In genomic region chr8:91805254-91805671, GRCm38 (mm10) we compare ENCODE assay signal across 8 mouse cellular contexts. TPM values are rescaled to one million over a fixed set of nuclear protein-coding genes. Genes with fewer than 3 reads are reported as not detected.
DNase-seq lines count a peak whose midpoint lies in the region; ATAC-seq and TF ChIP-seq lines count a peak whose summit lies in the region.

No protein-coding gene starts in this region.

- H3K4me3 ChIP-seq in gastrocnemius, adult 2 months, result peak overlapping the region; percentile 58
- peak overlapping the region; percentile 41 for H3K4me3 ChIP-seq in embryonic facial prominence, embryonic 13.5 days
- peak overlapping the region; percentile 23 for H3K4me3 ChIP-seq in hindbrain, embryonic 14.5 days (replicated peaks; ENCODE audit: low read length)
- H3K4me3 ChIP-seq in liver, embryonic 13.5 days (replicated peaks), result peak overlapping the region; percentile 21
- H3K4me3 ChIP-seq in neural tube, embryonic 15.5 days (replicated peaks), result peak overlapping the region; percentile 16; the same call in 1 of the 2 replicates

- H3K4me1 ChIP-seq in embryonic facial prominence, embryonic 13.5 days, result peaks cover 61% of the 10 kb centered on the region
- H3K4me1 ChIP-seq in hindbrain, embryonic 14.5 days (replicated peaks; ENCODE audit: control insufficient read depth, insufficient read depth, low read length), result peaks cover 29% of the 10 kb centered on the region; the same call in 1 of the 2 replicates
- peaks cover 27% of the 10 kb centered on the region for H3K4me1 ChIP-seq in liver, embryonic 13.5 days (replicated peaks)
- peaks cover 47% of the 10 kb centered on the region for H3K4me1 ChIP-seq in neural tube, embryonic 15.5 days

- intact Hi-C loops in gastrocnemius, adult 2 months (cut with DNase I), result no loop called here

- H3K9ac ChIP-seq in embryonic facial prominence, embryonic 13.5 days, result peak overlapping the region; percentile 71
- H3K9ac ChIP-seq in hindbrain, embryonic 14.5 days, result peak overlapping the region; percentile 47
- H3K9ac ChIP-seq in liver, embryonic 13.5 days, result no peak overlapping the region
- no peak overlapping the region for H3K9ac ChIP-seq in neural tube, embryonic 15.5 days (replicated peaks)

- ATAC-seq in embryonic facial prominence, embryonic 13.5 days (ENCODE audit: insufficient number of reproducible peaks, insufficient read depth, low FRiP score, low TSS enrichment, low read depth), result no peak
- ATAC-seq in hindbrain, embryonic 14.5 days (ENCODE audit: low FRiP score), result no peak
- ATAC-seq in liver, embryonic 13.5 days (ENCODE audit: low read depth), result no peak
- ATAC-seq in neural tube, embryonic 15.5 days (ENCODE audit: low FRiP score), result no peak

- TF ChIP-seq CTCF in gastrocnemius, adult 2 months (IDR thresholded peaks at IDR 0.05), result no peak

- H3K9me3 ChIP-seq in embryonic facial prominence, embryonic 13.5 days, result no peaks in the 10 kb centered on the region
- no peaks in the 10 kb centered on the region for H3K9me3 ChIP-seq in hindbrain, embryonic 14.5 days (ENCODE audit: control insufficient read depth, low read length)
- no peaks in the 10 kb centered on the region for H3K9me3 ChIP-seq in liver, embryonic 13.5 days (replicated peaks)
- no peaks in the 10 kb centered on the region for H3K9me3 ChIP-seq in neural tube, embryonic 15.5 days (replicated peaks)

- peak overlapping the region; percentile 70 for H3K4me2 ChIP-seq in embryonic facial prominence, embryonic 13.5 days
- H3K4me2 ChIP-seq in hindbrain, embryonic 14.5 days (replicated peaks), result peak overlapping the region; percentile 73
- H3K4me2 ChIP-seq in liver, embryonic 13.5 days, result peak overlapping the region; percentile 33
- peak overlapping the region; percentile 48 for H3K4me2 ChIP-seq in neural tube, embryonic 15.5 days

- H3K27me3 ChIP-seq in embryonic facial prominence, embryonic 13.5 days, result peaks cover 82% of the 10 kb centered on the region
- H3K27me3 ChIP-seq in hindbrain, embryonic 14.5 days (ENCODE audit: control insufficient read depth, insufficient read depth, low read length), result peaks cover 43% of the 10 kb centered on the region
- H3K27me3 ChIP-seq in liver, embryonic 13.5 days, result peaks cover 94% of the 10 kb centered on the region
- H3K27me3 ChIP-seq in neural tube, embryonic 15.5 days (replicated peaks), result peaks cover 74% of the 10 kb centered on the region

- H3K36me3 ChIP-seq in embryonic facial prominence, embryonic 13.5 days, result no peaks in the 10 kb centered on the region
- no peaks in the 10 kb centered on the region for H3K36me3 ChIP-seq in hindbrain, embryonic 14.5 days (replicated peaks; ENCODE audit: control insufficient read depth, insufficient read depth)
- H3K36me3 ChIP-seq in liver, embryonic 13.5 days, result no peaks in the 10 kb centered on the region
- H3K36me3 ChIP-seq in neural tube, embryonic 15.5 days, result no peaks in the 10 kb centered on the region

- peak; percentile 46 for DNase-seq in gastrocnemius, adult 2 months
- no peak for DNase-seq in gastrocnemius, adult 18-20 months (ENCODE audit: low spot score)
- DNase-seq in hindbrain, embryonic 14.5 days (ENCODE audit: low spot score), result no peak
- no peak for DNase-seq in liver, embryonic 13.5 days
- no peak for DNase-seq in layer of hippocampus, postnatal 25 days (ENCODE audit: extremely low spot score in 1 of 2, low spot score in 1 of 2)
- DNase-seq in adipocyte (ENCODE audit: low spot score), result no peak

- no peak overlapping the region for H3K27ac ChIP-seq in gastrocnemius, adult 2 months
- peak overlapping the region; percentile 39; the same call in 1 of the 2 replicates for H3K27ac ChIP-seq in embryonic facial prominence, embryonic 13.5 days
- H3K27ac ChIP-seq in hindbrain, embryonic 14.5 days, result peak overlapping the region; percentile 62
- no peak overlapping the region for H3K27ac ChIP-seq in liver, embryonic 13.5 days
- no peak overlapping the region for H3K27ac ChIP-seq in neural tube, embryonic 15.5 days (replicated peaks)

- WGBS in embryonic facial prominence, embryonic 13.5 days, result 2% methylated on average over 32 of the region's 32 CpGs
- WGBS in hindbrain, embryonic 14.5 days, result under 1% methylated on average over 32 of the region's 32 CpGs
- under 1% methylated on average over 32 of the region's 32 CpGs for WGBS in liver, embryonic 13.5 days (ENCODE audit: insufficient replicate concordance)
- WGBS in neural tube, embryonic 15.5 days, result 1% methylated on average over 32 of the region's 32 CpGs

RNA-seq across cellular contexts. Expression of gene Irx3, which starts 3.4 kb away (rescaled TPM):
- total RNA-seq in gastrocnemius, adult 2 months (2021), result 1 to 10 TPM; 1.4 to 4.2 TPM
- total RNA-seq in gastrocnemius, adult 18-20 months (2021), result 1 to 10 TPM; 4.5 TPM
- 23.0 and 32.6 TPM in 2 replicates for polyA plus RNA-seq in embryonic facial prominence, embryonic 13.5 days (2015; fragmentation: Nextera tagmentation; extraction: Ambion mirVana)
- 10.4 and 12.9 TPM in 2 replicates for polyA plus RNA-seq in hindbrain, embryonic 14.5 days (2014; fragmentation: Nextera tagmentation; extraction: Ambion mirVana)
- 0.06 and 0.15 TPM in 2 replicates for polyA plus RNA-seq in liver, embryonic 13.5 days (2015; fragmentation: Nextera tagmentation; extraction: Ambion mirVana)
- polyA plus RNA-seq in neural tube, embryonic 15.5 days (2015; fragmentation: Nextera tagmentation; extraction: Ambion mirVana), result 4.0 and 6.3 TPM in 2 replicates
- under 1 TPM in 1 of 2 experiments, not detected in 1; 0.14 TPM for total RNA-seq in layer of hippocampus, postnatal 25 days (2021)

Comparison
In these comparisons a context has a peak if more than half of its experiments do, and no peak if none do; other contexts are left out.
1. H3K27ac ChIP-seq: peak in embryonic facial prominence, embryonic 13.5 days (single experiment) and hindbrain, embryonic 14.5 days (single experiment); none in gastrocnemius, adult 2 months (single experiment), liver, embryonic 13.5 days (single experiment) and neural tube, embryonic 15.5 days (single experiment).
2. H3K9ac ChIP-seq: peak in embryonic facial prominence, embryonic 13.5 days (single experiment) and hindbrain, embryonic 14.5 days (single experiment); none in liver, embryonic 13.5 days (single experiment) and neural tube, embryonic 15.5 days (single experiment).
3. Peak in every context shown above with its lines, with median percentiles within 50 percentile points of each other: H3K4me3 ChIP-seq and H3K4me2 ChIP-seq.